Mouse (Mus musculus) MEL (cell line): ENCODE data around the gene Pkn3.

ENCODE experiments used
- E2F4 ChIP-seq: IDR thresholded peaks from 2 replicates; pipeline ENCODE4 v1.6.1; 2011; ENCODE audit warnings: low read depth, low read length, improper control_type of control experiment, borderline replicate concordance
- EP300 ChIP-seq, 2 experiments: IDR thresholded peaks; 2 replicates each; pipeline ENCODE4 v1.6.1; 2011; ENCODE audit warnings: improper control_type of control experiment in 2 of 2, low read length in 2 of 2, low read depth in 1 of 2, mild to moderate bottlenecking in 1 of 2
- ETS1 ChIP-seq: IDR thresholded peaks from 2 replicates; pipeline ENCODE4 v1.6.1; 2012; ENCODE audit warnings: low read depth, mild to moderate bottlenecking, inconsistent platforms, low read length, improper control_type of control experiment, moderate library complexity
- HCFC1 ChIP-seq: IDR thresholded peaks from 2 replicates; pipeline ENCODE4 v1.6.1; 2012; ENCODE audit warnings: low read depth, mild to moderate bottlenecking, inconsistent platforms, low read length, improper control_type of control experiment, moderate library complexity
- MAX ChIP-seq: IDR thresholded peaks from 2 replicates; pipeline ENCODE4 v1.6.1; 2011; ENCODE audit warnings: low read length, improper control_type of control experiment
- POLR2AphosphoS2 ChIP-seq: IDR thresholded peaks from 2 replicates; pipeline ENCODE4 v1.6.1; 2011; ENCODE audit warnings: low read length, improper control_type of control experiment
- SMC3 ChIP-seq: IDR thresholded peaks from 2 replicates; pipeline ENCODE4 v1.6.1; 2011; ENCODE audit warnings: low read depth, low read length, improper control_type of control experiment
- UBTF ChIP-seq: IDR thresholded peaks from 2 replicates; pipeline ENCODE4 v1.6.1; 2012; ENCODE audit warnings: low read depth, mild to moderate bottlenecking, inconsistent platforms, low read length, improper control_type of control experiment, moderate library complexity, borderline replicate concordance; ENCODE audit not compliant: insufficient read depth

GRCm38 (mm10) chr2:30084632-30085031 lies 7.1 kb downstream of the Pkn3 start:
- TF ChIP-seq POLR2AphosphoS2 = no peak
- TF ChIP-seq MAX = no peak
- TF ChIP-seq UBTF = no peak
- TF ChIP-seq HCFC1 = no peak
- no peak for TF ChIP-seq EP300 (IDR thresholded peaks at IDR 0.05; ENCODE audit: low read depth in 1 of 2, low read length in 2 of 2)
- TF ChIP-seq E2F4 = no peak
- no peak for TF ChIP-seq ETS1
- no peak for TF ChIP-seq SMC3
